Mouse (Mus musculus): ENCODE measurements at regions not wholly inside any gene's neighbourhood (a gene's known extent, or its start where the extent isn't known, plus 50 kb on each side); places are given as distances from the start of the nearest gene placed in this dataset.

DNA sequence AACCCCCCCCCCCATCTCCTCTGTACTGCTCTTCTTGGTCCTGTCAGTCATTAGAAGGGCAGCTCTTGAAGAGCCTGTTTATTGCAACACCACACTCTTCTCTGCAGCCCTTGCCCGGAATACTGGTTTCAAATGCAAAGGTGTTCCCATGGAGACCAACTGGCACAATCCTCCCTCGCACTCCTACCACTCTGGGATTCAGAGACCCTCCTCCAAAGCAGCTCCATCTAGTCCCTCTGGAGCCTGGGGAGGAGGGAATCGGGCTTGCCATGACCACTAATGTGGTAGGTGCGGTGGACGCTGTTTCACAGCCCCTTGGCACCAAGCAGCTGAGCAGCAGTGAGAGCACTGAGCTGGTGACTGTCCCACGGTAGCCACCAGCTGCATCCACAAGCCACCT, 83.1 kb downstream of the Stk35 start:
- H3K4me3 ChIP-seq (replicated peaks; ENCODE audit: insufficient read depth, low read depth, low read length): no peak overlapping the region
- 28% methylated on average over 6 of the region's 6 CpGs for WGBS
- TF ChIP-seq POLR2A (IDR thresholded peaks at IDR 0.05; ENCODE audit: borderline replicate concordance, insufficient read depth, low read length) (no peak), CTCF (IDR thresholded peaks at IDR 0.05; ENCODE audit: borderline replicate concordance, insufficient read depth, low read depth, low read length) (no peak)
- H3K4me1 ChIP-seq (ENCODE audit: control insufficient read depth, insufficient read depth, low read length): no peaks in the 10 kb centered on the region
- DNase-seq: no peak
- no peaks in the 10 kb centered on the region for H3K27me3 ChIP-seq (ENCODE audit: control insufficient read depth, insufficient read depth, low read length)
- H3K27ac ChIP-seq (ENCODE audit: insufficient read depth, low read length): no peak overlapping the region

DNA sequence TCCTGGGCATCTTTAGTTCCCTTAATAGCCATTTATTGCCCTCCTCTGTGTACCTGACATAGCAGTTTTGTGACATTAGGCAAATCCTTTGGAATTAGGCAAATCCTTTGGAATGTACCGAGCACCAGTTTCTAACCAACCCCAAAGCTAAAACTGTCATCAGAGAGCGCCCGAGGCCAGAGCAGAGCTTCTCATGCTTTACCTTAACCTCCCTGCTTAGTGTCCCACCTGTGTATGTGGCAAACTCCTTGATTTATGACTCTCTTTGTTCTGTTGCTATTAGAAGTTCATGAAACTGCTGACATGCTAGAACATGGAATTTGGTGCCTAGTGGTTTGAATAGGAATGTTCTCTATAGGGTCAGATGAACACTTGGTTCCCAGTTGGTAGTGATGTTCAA, 84.0 kb downstream of the Stk35 start:
- Histone ChIP-seq H3K4me3 (replicated peaks; ENCODE audit: insufficient read depth, low read depth, low read length) (no peak overlapping the region), H3K27me3 (ENCODE audit: control insufficient read depth, insufficient read depth, low read length) (no peaks in the 10 kb centered on the region), H3K4me1 (ENCODE audit: control insufficient read depth, insufficient read depth, low read length) (no peaks in the 10 kb centered on the region), H3K27ac (ENCODE audit: insufficient read depth, low read length) (no peak overlapping the region)
- TF ChIP-seq CTCF (IDR thresholded peaks at IDR 0.05; ENCODE audit: borderline replicate concordance, insufficient read depth, low read depth, low read length): no peak
- no peak for DNase-seq
- 95% methylated on average over 3 of the region's 3 CpGs for WGBS

DNA sequence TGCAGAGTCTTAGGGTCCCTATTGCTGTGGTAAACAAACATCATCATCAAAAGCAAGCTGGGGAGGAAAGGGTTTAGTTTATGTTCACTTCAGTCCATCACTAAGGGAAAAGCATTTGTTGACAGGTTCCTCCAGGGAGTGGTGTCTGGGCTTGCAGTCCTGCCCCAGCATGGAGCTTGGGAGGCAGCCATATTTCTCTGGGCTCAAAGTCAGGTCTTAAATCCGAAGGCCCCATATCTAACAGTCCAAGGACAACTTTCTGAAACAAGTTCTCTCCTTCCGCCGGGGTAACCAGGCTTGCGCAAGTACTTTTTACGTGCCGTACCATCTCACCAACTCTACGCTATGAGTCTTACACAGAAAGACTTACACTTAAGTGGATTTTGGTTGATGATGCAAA, 85.2 kb downstream of the Stk35 start:
- TF ChIP-seq CTCF (IDR thresholded peaks at IDR 0.05; ENCODE audit: borderline replicate concordance, insufficient read depth, low read depth, low read length): no peak
- no peak for TF ChIP-seq POLR2A (IDR thresholded peaks at IDR 0.05; ENCODE audit: borderline replicate concordance, insufficient read depth, low read length)
- H3K27ac ChIP-seq (ENCODE audit: insufficient read depth, low read length): no peak overlapping the region
- no peaks in the 10 kb centered on the region for H3K27me3 ChIP-seq (ENCODE audit: control insufficient read depth, insufficient read depth, low read length)
- no peak overlapping the region for H3K4me3 ChIP-seq (replicated peaks; ENCODE audit: insufficient read depth, low read depth, low read length)
- 59% methylated on average over 7 of the region's 7 CpGs for WGBS
- no peaks in the 10 kb centered on the region for H3K4me1 ChIP-seq (ENCODE audit: control insufficient read depth, insufficient read depth, low read length)
- peak; percentile 58 to 72 for DNase-seq

DNA sequence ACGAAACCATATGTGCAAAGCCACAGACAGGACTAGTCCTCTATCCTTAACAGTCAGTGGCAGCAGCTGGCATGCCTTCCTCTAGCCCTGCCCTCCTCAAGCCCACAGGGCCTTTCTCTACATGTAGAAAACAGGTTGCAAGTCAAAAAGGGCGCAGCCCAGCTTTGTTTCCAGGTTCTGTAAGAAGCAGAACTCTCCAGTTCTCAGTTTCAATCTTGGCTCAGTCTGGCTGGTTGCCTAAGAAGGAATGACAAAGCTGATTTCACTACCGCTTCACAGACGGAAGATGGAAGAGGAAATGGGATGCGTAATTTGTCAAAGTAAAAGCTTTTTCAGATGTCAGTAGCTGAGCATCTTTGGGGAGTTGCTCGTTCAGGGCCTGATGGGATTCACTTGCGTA, 92.9 kb downstream of the Stk35 start:
- Histone ChIP-seq H3K4me1 (ENCODE audit: control insufficient read depth, insufficient read depth, low read length) (0 out of 2 replicates have a peak, but pooled peaks cover 2% of the 10 kb centered on the region), H3K4me3 (replicated peaks; ENCODE audit: insufficient read depth, low read depth, low read length) (no peak overlapping the region), H3K27ac (ENCODE audit: insufficient read depth, low read length) (no peak overlapping the region), H3K27me3 (ENCODE audit: control insufficient read depth, insufficient read depth, low read length) (no peaks in the 10 kb centered on the region)
- DNase-seq: no peak
- TF ChIP-seq CTCF (IDR thresholded peaks at IDR 0.05; ENCODE audit: borderline replicate concordance, insufficient read depth, low read depth, low read length) (no peak), POLR2A (IDR thresholded peaks at IDR 0.05; ENCODE audit: borderline replicate concordance, insufficient read depth, low read length) (no peak)
- 41% methylated on average over 7 of the region's 7 CpGs for WGBS

DNA sequence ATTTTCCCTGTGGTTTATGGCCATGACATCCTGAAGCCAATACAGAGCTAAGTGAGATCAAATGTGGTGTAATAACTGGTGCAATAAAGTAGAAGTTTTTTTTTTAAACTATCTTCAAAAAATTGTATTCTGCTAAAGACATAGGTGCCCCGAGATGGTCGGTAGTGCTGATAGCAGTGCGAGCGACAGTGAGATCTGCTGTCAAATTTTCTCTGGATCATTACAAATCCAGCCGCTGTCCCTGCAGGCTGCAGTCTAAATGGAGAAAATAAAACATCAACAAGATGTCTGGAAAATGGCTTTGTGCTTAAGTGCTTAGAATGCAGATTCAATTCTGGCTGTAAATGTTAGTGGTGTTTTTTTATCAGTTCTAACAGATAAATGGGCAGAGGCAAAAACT, 93.5 kb downstream of the Stk35 start:
- H3K4me3 ChIP-seq (replicated peaks; ENCODE audit: insufficient read depth, low read depth, low read length): no peak overlapping the region
- 0 out of 2 replicates have a peak, but pooled peaks cover 2% of the 10 kb centered on the region for H3K4me1 ChIP-seq (ENCODE audit: control insufficient read depth, insufficient read depth, low read length)
- H3K27me3 ChIP-seq (ENCODE audit: control insufficient read depth, insufficient read depth, low read length): no peaks in the 10 kb centered on the region
- no peak overlapping the region for H3K27ac ChIP-seq (ENCODE audit: insufficient read depth, low read length)
- TF ChIP-seq CTCF (IDR thresholded peaks at IDR 0.05; ENCODE audit: borderline replicate concordance, insufficient read depth, low read depth, low read length): no peak
- no peak for TF ChIP-seq POLR2A (IDR thresholded peaks at IDR 0.05; ENCODE audit: borderline replicate concordance, insufficient read depth, low read length)
- WGBS: 85% methylated on average over 5 of the region's 5 CpGs
- DNase-seq: no peak

DNA sequence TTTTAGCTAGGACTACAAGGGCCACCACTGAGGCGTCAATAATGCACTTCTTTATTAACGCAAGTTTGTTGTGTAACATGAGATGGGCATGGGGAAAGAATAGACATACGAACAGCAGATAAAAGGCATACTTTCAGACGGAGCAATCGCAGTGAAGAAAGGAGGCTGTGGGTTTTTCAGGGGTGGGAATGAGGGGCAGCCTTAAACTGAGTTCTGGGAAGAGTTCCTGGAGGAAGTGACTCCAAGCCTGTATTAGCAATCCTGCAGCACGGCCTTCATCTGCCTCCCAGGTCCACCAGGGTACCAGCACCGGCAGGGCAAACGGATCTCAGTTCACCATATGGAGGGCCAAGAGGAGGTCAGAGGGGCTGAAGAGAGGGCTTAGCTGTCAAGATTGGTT, 94.6 kb downstream of the Stk35 start:
- 0 out of 2 replicates have a peak, but pooled peaks cover 2% of the 10 kb centered on the region for H3K4me1 ChIP-seq (ENCODE audit: control insufficient read depth, insufficient read depth, low read length)
- no peaks in the 10 kb centered on the region for H3K27me3 ChIP-seq (ENCODE audit: control insufficient read depth, insufficient read depth, low read length)
- H3K27ac ChIP-seq (ENCODE audit: insufficient read depth, low read length): no peak overlapping the region
- no peak for DNase-seq
- TF ChIP-seq POLR2A (IDR thresholded peaks at IDR 0.05; ENCODE audit: borderline replicate concordance, insufficient read depth, low read length) (no peak), CTCF (IDR thresholded peaks at IDR 0.05; ENCODE audit: borderline replicate concordance, insufficient read depth, low read depth, low read length) (no peak)
- no peak overlapping the region for H3K4me3 ChIP-seq (replicated peaks; ENCODE audit: insufficient read depth, low read depth, low read length)
- WGBS: 87% methylated on average over 8 of the region's 8 CpGs

DNA sequence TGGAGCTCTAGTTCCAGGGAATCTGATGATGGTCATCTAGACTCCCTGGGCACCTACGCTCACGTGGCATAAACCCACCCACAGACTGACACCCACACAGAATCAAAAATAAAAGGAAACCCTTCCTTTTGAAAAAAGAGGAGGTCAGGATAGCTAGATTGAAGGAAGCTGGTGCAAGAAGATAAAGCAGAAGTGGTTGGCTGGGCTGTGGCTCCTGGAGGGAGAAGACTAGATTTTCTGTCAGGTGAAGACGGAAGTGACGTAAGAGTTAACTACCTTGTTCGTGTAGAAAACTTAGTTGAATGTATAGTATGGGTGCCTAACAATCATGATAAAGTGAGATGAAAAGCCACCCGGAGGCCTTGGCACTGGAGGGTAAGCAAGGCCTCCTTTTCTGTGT, 95.1 kb downstream of the Stk35 start:
- H3K27ac ChIP-seq (ENCODE audit: insufficient read depth, low read length): no peak overlapping the region
- no peak overlapping the region for H3K4me3 ChIP-seq (replicated peaks; ENCODE audit: insufficient read depth, low read depth, low read length)
- TF ChIP-seq POLR2A (IDR thresholded peaks at IDR 0.05; ENCODE audit: borderline replicate concordance, insufficient read depth, low read length) (no peak), CTCF (IDR thresholded peaks at IDR 0.05; ENCODE audit: borderline replicate concordance, insufficient read depth, low read depth, low read length) (no peak)
- no peak for DNase-seq
- 90% methylated on average over 6 of the region's 6 CpGs for WGBS
- H3K4me1 ChIP-seq (ENCODE audit: control insufficient read depth, insufficient read depth, low read length): 0 out of 2 replicates have a peak, but pooled peaks cover 2% of the 10 kb centered on the region
- H3K27me3 ChIP-seq (ENCODE audit: control insufficient read depth, insufficient read depth, low read length): no peaks in the 10 kb centered on the region

DNA sequence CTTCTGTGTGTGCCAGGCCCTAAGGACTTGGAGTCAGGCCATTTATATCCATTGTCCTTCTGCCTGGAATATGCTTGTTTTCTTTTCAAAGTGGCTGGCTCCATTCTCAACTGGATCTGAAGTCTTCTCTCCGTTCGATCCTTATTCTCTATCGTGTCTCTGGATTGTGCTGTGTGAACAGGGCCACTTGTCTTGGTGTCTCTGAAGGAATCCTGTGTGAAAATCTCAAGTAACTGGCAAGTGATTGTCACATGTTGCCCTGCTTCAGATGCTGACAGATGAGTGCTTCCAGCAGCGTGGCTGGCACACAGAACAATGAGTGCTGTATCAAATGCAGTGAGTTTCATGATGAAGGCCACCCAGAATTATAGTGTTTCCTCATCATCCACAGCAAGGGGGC, 96.4 kb downstream of the Stk35 start:
- 18% methylated on average over 4 of the region's 4 CpGs for WGBS
- H3K27me3 ChIP-seq (ENCODE audit: control insufficient read depth, insufficient read depth, low read length): no peaks in the 10 kb centered on the region
- DNase-seq: no peak
- H3K27ac ChIP-seq (ENCODE audit: insufficient read depth, low read length): no peak overlapping the region
- 0 out of 2 replicates have a peak, but pooled peaks cover 2% of the 10 kb centered on the region for H3K4me1 ChIP-seq (ENCODE audit: control insufficient read depth, insufficient read depth, low read length)
- H3K4me3 ChIP-seq (replicated peaks; ENCODE audit: insufficient read depth, low read depth, low read length): no peak overlapping the region
- TF ChIP-seq CTCF (IDR thresholded peaks at IDR 0.05; ENCODE audit: borderline replicate concordance, insufficient read depth, low read depth, low read length) (no peak), POLR2A (IDR thresholded peaks at IDR 0.05; ENCODE audit: borderline replicate concordance, insufficient read depth, low read length) (no peak)
